ENCODE assay signal across 27 mouse cellular contexts in genomic region chr9:73670040-73670439, GRCm38 (mm10).
DNase-seq lines count a peak whose midpoint lies in the region; ATAC-seq and TF ChIP-seq lines count a peak whose summit lies in the region.
"Had no signal": no experiment of that assay in that cellular context is flagged by ENCODE, and none has a peak within 500 bp of the region (broad histone marks: within the 10 kb centered on the region; RNA-seq: fewer than 3 reads in every experiment).

No protein-coding gene starts in this region.

- H3K4me2 ChIP-seq in kidney, postnatal 0 days (ENCODE audit: low read length): no peak overlapping the region
- no peak overlapping the region for H3K4me2 ChIP-seq in lung, embryonic 16.5 days (ENCODE audit: low read depth, low read length)
- no peak overlapping the region for H3K4me2 ChIP-seq in stomach, embryonic 15.5 days
- H3K4me2 ChIP-seq: forebrain, embryonic 13.5 days; heart, embryonic 12.5 days; heart, embryonic 15.5 days; hindbrain, embryonic 13.5 days had no signal

- WGBS in kidney, postnatal 0 days: 55% methylated on average over 2 of the region's 2 CpGs
- whole genome bisulfite sequencing in lung, embryonic 16.5 days: 53% methylated on average over 2 of the region's 2 CpGs
- 34% methylated on average over 2 of the region's 2 CpGs for WGBS in stomach, embryonic 15.5 days

- no peak overlapping the region for H3K9ac ChIP-seq in kidney, postnatal 0 days (ENCODE audit: low read depth, low read length)
- H3K9ac ChIP-seq in lung, embryonic 16.5 days (ENCODE audit: low read length): no peak overlapping the region
- no peak overlapping the region for H3K9ac ChIP-seq in stomach, embryonic 15.5 days
- H3K9ac ChIP-seq: forebrain, embryonic 13.5 days; heart, embryonic 12.5 days; heart, embryonic 15.5 days; hindbrain, embryonic 13.5 days had no signal

- no peaks in the 10 kb centered on the region for H3K4me1 ChIP-seq in kidney, postnatal 0 days (replicated peaks; ENCODE audit: insufficient read depth, low read length)
- no peaks in the 10 kb centered on the region for H3K4me1 ChIP-seq in lung, embryonic 16.5 days (replicated peaks; ENCODE audit: control insufficient read depth, insufficient read depth, low read length)
- H3K4me1 ChIP-seq in stomach, embryonic 15.5 days: no peaks in the 10 kb centered on the region
- H3K4me1 ChIP-seq: forebrain, embryonic 10.5 days; forebrain, embryonic 13.5 days; heart, embryonic 12.5 days; heart, embryonic 15.5 days; hindbrain, embryonic 10.5 days; hindbrain, embryonic 13.5 days had no signal

- no peak for TF ChIP-seq CTCF in kidney, postnatal 0 days (IDR thresholded peaks at IDR 0.05; ENCODE audit: low read depth)

- no peaks in the 10 kb centered on the region for H3K36me3 ChIP-seq in kidney, postnatal 0 days (ENCODE audit: insufficient read depth, low read length)
- H3K36me3 ChIP-seq in lung, embryonic 16.5 days (ENCODE audit: control insufficient read depth, insufficient read depth, low read length): no peaks in the 10 kb centered on the region
- no peaks in the 10 kb centered on the region for H3K36me3 ChIP-seq in stomach, embryonic 15.5 days
- H3K36me3 ChIP-seq: forebrain, embryonic 10.5 days; G1E; heart, embryonic 12.5 days; heart, embryonic 15.5 days; hindbrain, embryonic 10.5 days; hindbrain, embryonic 13.5 days had no signal

- H3K4me3 ChIP-seq in kidney, postnatal 0 days (replicated peaks; ENCODE audit: low read depth, low read length): no peak overlapping the region
- H3K4me3 ChIP-seq in lung, embryonic 16.5 days (ENCODE audit: low read length): no peak overlapping the region
- H3K4me3 ChIP-seq in stomach, embryonic 15.5 days (replicated peaks): no peak overlapping the region
- H3K4me3 ChIP-seq: forebrain, embryonic 10.5 days; forebrain, embryonic 13.5 days; heart, embryonic 12.5 days; heart, embryonic 15.5 days; hindbrain, embryonic 10.5 days; hindbrain, embryonic 13.5 days had no signal

- no peaks in the 10 kb centered on the region for H3K9me3 ChIP-seq in kidney, postnatal 0 days (replicated peaks; ENCODE audit: low read length)
- no peaks in the 10 kb centered on the region for H3K9me3 ChIP-seq in lung, embryonic 16.5 days (ENCODE audit: control insufficient read depth, low read length)
- no peaks in the 10 kb centered on the region for H3K9me3 ChIP-seq in stomach, embryonic 15.5 days
- H3K9me3 ChIP-seq: forebrain, embryonic 10.5 days; forebrain, embryonic 13.5 days; G1E; heart, embryonic 12.5 days; heart, embryonic 15.5 days; hindbrain, embryonic 10.5 days; hindbrain, embryonic 13.5 days had no signal

- 0 out of 2 replicates have a peak, but pooled peaks cover 3% of the 10 kb centered on the region for H3K27me3 ChIP-seq in kidney, postnatal 0 days (ENCODE audit: insufficient read depth, low read length)
- no peaks in the 10 kb centered on the region for H3K27me3 ChIP-seq in lung, embryonic 16.5 days (ENCODE audit: control insufficient read depth, insufficient read depth, low read depth, low read length)
- H3K27me3 ChIP-seq in stomach, embryonic 15.5 days (replicated peaks): no peaks in the 10 kb centered on the region
- H3K27me3 ChIP-seq: CH12.LX; forebrain, embryonic 13.5 days; heart, embryonic 12.5 days; heart, embryonic 15.5 days; hindbrain, embryonic 13.5 days; Patski had no signal

- no peak for ATAC-seq in kidney, postnatal 0 days (replicated peaks; ENCODE audit: low FRiP score, low read depth)
- peak; percentile 73 for ATAC-seq in lung, embryonic 16.5 days (ENCODE audit: low read depth)
- ATAC-seq in stomach, embryonic 15.5 days (ENCODE audit: insufficient read depth, low FRiP score, low read depth): peak; percentile 72
- ATAC-seq: forebrain, embryonic 13.5 days; forebrain, embryonic 16.5 days; hindbrain, embryonic 16.5 days; Patski had no signal

- DNase-seq in kidney, postnatal 0 days (ENCODE audit: low spot score): peak; percentile 52
- DNase-seq in kidney, postnatal 10 days: no peak
- DNase-seq in lung, adult 18-20 months: no peak
- no peak for DNase-seq in right cerebral cortex, postnatal 25 days
- DNase-seq: adrenal gland, postnatal 10 days; adrenal gland, postnatal 36 days; B cell, adult 2 months; cerebellum, adult 18-20 months; cerebellum, adult 9-10 months; cerebellum, postnatal 14 days; gastrocnemius, postnatal 10 days; gastrocnemius, postnatal 36 days; heart, postnatal 10 days; heart, postnatal 36 days had no signal

- no peak overlapping the region for H3K27ac ChIP-seq in kidney, postnatal 0 days
- H3K27ac ChIP-seq in lung, embryonic 16.5 days (ENCODE audit: low read length): no peak overlapping the region
- H3K27ac ChIP-seq in stomach, embryonic 15.5 days: no peak overlapping the region; the same call in 1 of the 2 replicates
- H3K27ac ChIP-seq: forebrain, embryonic 10.5 days; forebrain, embryonic 13.5 days; heart, embryonic 15.5 days; hindbrain, embryonic 10.5 days; hindbrain, embryonic 13.5 days had no signal
